Mouse (Mus musculus) forebrain, embryonic 10.5 days (tissue): Measurements from ENCODE around the gene Aatk. TPM values are rescaled to one million over a fixed set of nuclear protein-coding genes. Genes with fewer than 3 reads are reported as not detected.

Source experiments
- DNase-seq: peaks from one replicate; pipeline ENCODE4 v3.0.0-alpha.2; 2017; ENCODE audit warnings: low spot score; ENCODE audit errors: extremely low spot score
- H3K27ac ChIP-seq: fragments of 300-500 bp; sonication (generic); 2 replicates; pipeline ENCODE4 v1.5.1; 2016; ENCODE audit warnings: mild to moderate bottlenecking
- H3K27me3 ChIP-seq: fragments of 300-500 bp; sonication (generic); 2 replicates; pipeline ENCODE4 v1.6.1; 2016; ENCODE audit warnings: mild to moderate bottlenecking; ENCODE audit not compliant: poor library complexity, severe bottlenecking
- H3K36me3 ChIP-seq: fragments of 300-500 bp; sonication (generic); replicated peaks from 2 replicates; pipeline ENCODE4 v1.6.1; 2016; ENCODE audit warnings: mild to moderate bottlenecking, moderate library complexity
- H3K4me1 ChIP-seq: fragments of 300-500 bp; sonication (generic); 2 replicates; pipeline ENCODE4 v1.6.1; 2016
- H3K4me3 ChIP-seq: fragments of 300-500 bp; sonication (generic); 2 replicates; pipeline ENCODE4 v1.5.1; 2016; ENCODE audit warnings: mild to moderate bottlenecking, moderate library complexity
- H3K9me3 ChIP-seq: fragments of 300-500 bp; sonication (generic); 2 replicates; pipeline ENCODE4 v1.6.1; 2016; ENCODE audit warnings: mild to moderate bottlenecking, moderate library complexity
- WGBS: fragments of 180-500 bp; shearing (Covaris S2); methylation state at CpG from one replicate; pipeline ENCODE4 v1.1.7; 2016; 5-methylcytosine and 5-hydroxymethylcytosine counted together
- polyA plus RNA-seq: library from polyadenylated mRNA; unstranded; fragments of >200 nt; fragmentation: Nextera tagmentation; extraction: Ambion mirVana; gene quantifications from 2 replicates; pipeline ENCODE4 v1.2.1, GENCODE M21; 2016

The Aatk gene
- 1.5 and 1.8 TPM in 2 replicates for polyA plus RNA-seq

GRCm38 (mm10) chr11:120046553-120047191 lies at the start of gene Aatk:
TSS of gene Aatk (minus strand) at chr11:120047167.
- peak within 1 kb of the TSS; percentile 88 for H3K27ac ChIP-seq
- peak within 1 kb of the TSS; percentile 79 for H3K4me3 ChIP-seq
- WGBS = 1% methylated on average over 58 of the region's 63 CpGs
- H3K9me3 ChIP-seq = no peaks in the 10 kb centered on the region
- peaks cover 71% of the 10 kb centered on the region for H3K27me3 ChIP-seq
- DNase-seq = peak; percentile 42
- peaks cover 70% of the 10 kb centered on the region for H3K4me1 ChIP-seq
- no peaks in the 10 kb centered on the region for H3K36me3 ChIP-seq

GRCm38 (mm10) chr11:120092817-120093591 lies 46.0 kb upstream of the Aatk start:
- Histone ChIP-seq H3K36me3 (peaks cover 66% of the 10 kb centered on the region), H3K27ac (no peak overlapping the region), H3K27me3 (no peaks in the 10 kb centered on the region), H3K9me3 (no peaks in the 10 kb centered on the region), H3K4me3 (no peak overlapping the region), H3K4me1 (peaks cover 16% of the 10 kb centered on the region)
- DNase-seq = no peak
- WGBS = 81% methylated on average over 23 of the region's 23 CpGs

GRCm38 (mm10) chr11:120090661-120091060 lies 43.7 kb upstream of the Aatk start:
- Histone ChIP-seq H3K4me3 (no peak overlapping the region), H3K36me3 (peaks cover 55% of the 10 kb centered on the region), H3K4me1 (peaks cover 17% of the 10 kb centered on the region), H3K27me3 (no peaks in the 10 kb centered on the region), H3K27ac (no peak overlapping the region), H3K9me3 (no peaks in the 10 kb centered on the region)
- WGBS = 90% methylated on average over 4 of the region's 4 CpGs
- DNase-seq = no peak

GRCm38 (mm10) chr11:120086702-120087152 lies 39.8 kb upstream of the Aatk start, which contains the start of gene Cep131:
TSS of gene Cep131 (minus strand) at chr11:120086827.
- H3K27ac ChIP-seq = peak within 1 kb of the TSS; percentile 96
- peaks cover 28% of the 10 kb centered on the region for H3K4me1 ChIP-seq
- peaks cover 47% of the 10 kb centered on the region for H3K36me3 ChIP-seq
- DNase-seq = peak; percentile 98
- H3K4me3 ChIP-seq = peak within 1 kb of the TSS; percentile 97
- WGBS = 2% methylated on average over 42 of the region's 42 CpGs
- no peaks in the 10 kb centered on the region for H3K9me3 ChIP-seq
- no peaks in the 10 kb centered on the region for H3K27me3 ChIP-seq

- Histone ChIP-seq H3K36me3 (peaks cover 47% of the 10 kb centered on the region), H3K4me3 (peak overlapping the region; percentile 97), H3K27me3 (no peaks in the 10 kb centered on the region), H3K4me1 (peaks cover 28% of the 10 kb centered on the region), H3K9me3 (no peaks in the 10 kb centered on the region), H3K27ac (peak overlapping the region; percentile 96)
- peak; percentile 37 for DNase-seq
- WGBS = under 1% methylated on average over 25 of the region's 25 CpGs
Observed at GRCm38 (mm10) chr11:120085891-120086627, 39.1 kb upstream of the Aatk start.

- H3K4me3 ChIP-seq = no peak overlapping the region
- H3K36me3 ChIP-seq = peaks cover 96% of the 10 kb centered on the region
- no peak overlapping the region for H3K27ac ChIP-seq
- H3K9me3 ChIP-seq = no peaks in the 10 kb centered on the region
- WGBS = 98% methylated on average over 6 of the region's 6 CpGs
- H3K27me3 ChIP-seq = no peaks in the 10 kb centered on the region
- H3K4me1 ChIP-seq = peaks cover 9% of the 10 kb centered on the region
- no peak for DNase-seq
Observed at GRCm38 (mm10) chr11:120080282-120080681, 33.3 kb upstream of the Aatk start.

GRCm38 (mm10) chr11:120076191-120076590 lies 29.2 kb upstream of the Aatk start:
- H3K4me3 ChIP-seq = no peak overlapping the region
- WGBS = 92% methylated on average over 3 of the region's 3 CpGs
- no peaks in the 10 kb centered on the region for H3K27me3 ChIP-seq
- peaks cover 21% of the 10 kb centered on the region for H3K4me1 ChIP-seq
- no peaks in the 10 kb centered on the region for H3K9me3 ChIP-seq
- peaks cover 100% of the 10 kb centered on the region for H3K36me3 ChIP-seq
- no peak overlapping the region for H3K27ac ChIP-seq
- no peak for DNase-seq

- DNase-seq = no peak
- H3K27ac ChIP-seq = peak overlapping the region; percentile 41; the same call in 1 of the 2 replicates
- no peaks in the 10 kb centered on the region for H3K27me3 ChIP-seq
- H3K4me1 ChIP-seq = peaks cover 42% of the 10 kb centered on the region
- 91% methylated on average over 9 of the region's 9 CpGs for WGBS
- no peaks in the 10 kb centered on the region for H3K9me3 ChIP-seq
- no peak overlapping the region for H3K4me3 ChIP-seq
- H3K36me3 ChIP-seq = peaks cover 100% of the 10 kb centered on the region
Observed at GRCm38 (mm10) chr11:120072986-120073647, 26.1 kb upstream of the Aatk start.

- H3K4me3 ChIP-seq = no peak overlapping the region
- no peaks in the 10 kb centered on the region for H3K9me3 ChIP-seq
- 0 out of 2 replicates have a peak overlapping the region, but pooled peaks have one; percentile 27 for H3K27ac ChIP-seq
- H3K36me3 ChIP-seq = peaks cover 100% of the 10 kb centered on the region
- no peaks in the 10 kb centered on the region for H3K27me3 ChIP-seq
- WGBS = 84% methylated on average over 7 of the region's 7 CpGs
- no peak for DNase-seq
- peaks cover 47% of the 10 kb centered on the region for H3K4me1 ChIP-seq
Observed at GRCm38 (mm10) chr11:120071731-120072320, 24.9 kb upstream of the Aatk start.

- H3K4me3 ChIP-seq = no peak overlapping the region
- WGBS = 56% methylated on average over 12 of the region's 12 CpGs
- H3K27ac ChIP-seq = peak overlapping the region; percentile 27; the same call in 1 of the 2 replicates
- no peaks in the 10 kb centered on the region for H3K9me3 ChIP-seq
- H3K36me3 ChIP-seq = peaks cover 100% of the 10 kb centered on the region
- DNase-seq = no peak
- no peaks in the 10 kb centered on the region for H3K27me3 ChIP-seq
- peaks cover 50% of the 10 kb centered on the region for H3K4me1 ChIP-seq
Observed at GRCm38 (mm10) chr11:120071065-120071464, 24.1 kb upstream of the Aatk start.

- Histone ChIP-seq H3K4me1 (peaks cover 53% of the 10 kb centered on the region), H3K9me3 (no peaks in the 10 kb centered on the region), H3K27me3 (no peaks in the 10 kb centered on the region), H3K4me3 (no peak overlapping the region), H3K27ac (0 out of 2 replicates have a peak overlapping the region, but pooled peaks have one; percentile 27), H3K36me3 (peaks cover 100% of the 10 kb centered on the region)
- 94% methylated on average over 27 of the region's 27 CpGs for WGBS
- no peak for DNase-seq
Observed at GRCm38 (mm10) chr11:120070286-120070930, 23.4 kb upstream of the Aatk start.
